Mouse (Mus musculus): Measurements from ENCODE around the gene Gsc.

DNA sequence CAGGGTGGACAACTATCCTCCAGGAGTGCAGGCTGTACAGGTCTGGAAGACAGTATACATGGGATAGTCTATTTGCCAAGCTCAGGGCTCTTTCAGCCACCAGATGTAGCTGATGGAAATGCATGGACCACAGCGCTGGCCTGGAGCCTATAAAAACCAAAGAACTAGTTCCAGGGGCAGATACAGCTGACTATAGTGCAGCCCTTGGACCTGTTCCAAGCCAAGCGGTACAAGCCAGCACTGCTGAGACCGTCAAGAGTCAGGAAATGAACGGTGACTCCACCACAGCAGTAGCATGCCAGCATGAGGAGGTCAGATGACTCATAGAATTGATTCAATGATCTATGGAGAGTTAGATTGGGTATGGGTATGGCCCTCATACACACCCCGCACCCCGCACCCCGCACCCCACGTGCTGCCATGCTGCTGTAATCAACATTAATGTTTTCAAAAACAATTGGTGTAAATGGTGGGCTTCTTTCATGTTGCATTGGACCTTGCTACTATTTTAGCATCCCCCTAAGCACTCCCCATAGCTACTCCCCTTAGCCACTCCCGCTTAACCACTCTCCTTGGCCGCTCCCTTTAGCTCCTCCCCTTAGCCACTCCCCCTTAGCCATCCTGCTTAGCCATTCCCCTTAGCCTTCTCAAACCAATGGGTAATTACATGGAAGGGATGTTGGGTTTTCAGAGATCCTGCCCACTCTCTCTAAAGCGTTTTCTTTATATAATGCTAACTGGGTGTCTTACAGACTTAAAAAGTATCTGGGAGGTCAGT lies 50.3 kb downstream of the Gsc start:
- TF ChIP-seq POLR2A (IDR thresholded peaks at IDR 0.05; ENCODE audit: extremely low read depth, insufficient read depth, low read length): no peak
- TF ChIP-seq CTCF (IDR thresholded peaks at IDR 0.05; ENCODE audit: low read depth, low read length): no peak
